27 mouse cellular contexts compared by ENCODE assay signal in the genomic region with DNA sequence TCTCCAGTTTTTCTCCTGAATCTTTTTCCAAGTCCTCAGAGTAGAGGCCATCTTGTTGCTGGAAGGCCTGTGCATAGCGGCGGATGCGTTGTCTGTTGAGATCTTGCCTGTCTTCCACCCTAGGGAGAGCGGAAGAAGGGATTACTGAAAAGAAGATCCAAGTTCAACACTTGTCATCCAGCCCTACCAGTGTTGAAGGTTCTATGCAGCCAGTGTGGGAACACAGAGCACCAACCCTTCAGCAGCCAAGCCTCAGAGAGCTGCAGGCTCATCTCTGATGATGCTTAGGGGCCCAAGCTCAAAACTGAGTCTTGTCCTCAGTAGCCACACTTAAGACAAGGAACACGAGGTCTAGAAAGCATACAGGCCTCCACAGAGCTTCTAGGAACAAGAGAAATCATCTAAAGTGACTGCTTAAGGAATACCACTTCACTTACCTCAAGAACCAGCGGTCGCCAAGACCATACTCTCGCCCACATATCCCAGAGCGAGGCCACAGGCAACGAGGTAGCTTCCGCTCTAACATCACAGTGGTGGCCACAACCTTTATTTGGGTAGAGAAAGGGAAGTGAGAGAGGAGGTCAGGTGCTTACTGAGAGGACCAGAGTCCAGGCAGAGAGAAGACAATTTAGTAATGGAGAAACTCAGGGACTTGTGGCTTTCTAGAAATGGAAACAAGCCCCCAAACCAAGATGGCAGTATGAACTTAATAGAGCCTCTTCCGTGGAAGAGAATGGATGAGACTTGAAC. TPM values are rescaled to one million over a fixed set of nuclear protein-coding genes. Genes with fewer than 3 reads are reported as not detected.
DNase-seq lines count a peak whose midpoint lies in the region; ATAC-seq lines count a peak whose summit lies in the region.
"Had no signal": no experiment of that assay in that cellular context is flagged by ENCODE, and none has a peak within 500 bp of the region (broad histone marks: within the 10 kb centered on the region; RNA-seq: fewer than 3 reads in every experiment).

No protein-coding gene starts in this region.

- 87% methylated on average over 12 of the region's 12 CpGs for WGBS in heart, embryonic 10.5 days
- WGBS in liver, embryonic 11.5 days, result 83% methylated on average over 12 of the region's 12 CpGs

- peak; percentile 69 for DNase-seq in heart, embryonic 10.5 days (ENCODE audit: low spot score)
- no peak for DNase-seq in heart, adult 11 months
- DNase-seq in spleen, postnatal 36 days (ENCODE audit: low spot score in 2 of 2), result peak; percentile 22 to 43
- DNase-seq in spleen, adult 18-20 months, result no peak
- DNase-seq in liver, embryonic 11.5 days (ENCODE audit: low spot score), result no peak
- DNase-seq: adrenal gland, adult 8-10 months; adrenal gland, postnatal 14 days; adrenal gland, postnatal 36 days; cerebellum, adult 11-12 months; cerebellum, adult 2 months; cerebellum, adult 9-10 months; cerebellum, postnatal 10 days; cerebellum, postnatal 25 days; embryo, embryonic 11 days had no signal

- H3K4me1 ChIP-seq in heart, embryonic 10.5 days, result no peaks in the 10 kb centered on the region
- H3K4me1 ChIP-seq in liver, embryonic 11.5 days (replicated peaks; ENCODE audit: control insufficient read depth, insufficient read depth, low read length), result no peaks in the 10 kb centered on the region
- H3K4me1 ChIP-seq: forebrain, embryonic 12.5 days had no signal

- no peaks in the 10 kb centered on the region for H3K27me3 ChIP-seq in heart, embryonic 10.5 days (ENCODE audit: insufficient read depth, poor library complexity, severe bottlenecking)
- H3K27me3 ChIP-seq in liver, embryonic 11.5 days (replicated peaks; ENCODE audit: control insufficient read depth, insufficient read depth, low read length), result no peaks in the 10 kb centered on the region
- H3K27me3 ChIP-seq: embryonic facial prominence, embryonic 13.5 days; embryonic facial prominence, embryonic 15.5 days; forebrain, embryonic 12.5 days; Patski had no signal

- H3K27ac ChIP-seq in heart, embryonic 10.5 days, result no peak overlapping the region
- no peak overlapping the region for H3K27ac ChIP-seq in liver, embryonic 11.5 days (ENCODE audit: low read depth, low read length)
- H3K27ac ChIP-seq: embryonic facial prominence, embryonic 13.5 days; embryonic facial prominence, embryonic 15.5 days; forebrain, embryonic 12.5 days had no signal

- no peak overlapping the region for H3K4me2 ChIP-seq in liver, embryonic 11.5 days
- H3K4me2 ChIP-seq: embryonic facial prominence, embryonic 13.5 days; embryonic facial prominence, embryonic 15.5 days; forebrain, embryonic 12.5 days had no signal

- H3K4me3 ChIP-seq in heart, embryonic 10.5 days, result no peak overlapping the region
- H3K4me3 ChIP-seq in liver, embryonic 11.5 days (ENCODE audit: low read depth, low read length), result no peak overlapping the region
- H3K4me3 ChIP-seq: embryonic facial prominence, embryonic 13.5 days; embryonic facial prominence, embryonic 15.5 days; forebrain, embryonic 12.5 days had no signal

- no peaks in the 10 kb centered on the region for H3K36me3 ChIP-seq in heart, embryonic 10.5 days
- H3K36me3 ChIP-seq in liver, embryonic 11.5 days (ENCODE audit: control insufficient read depth, insufficient read depth, low read length), result no peaks in the 10 kb centered on the region
- H3K36me3 ChIP-seq: G1E had no signal

- ATAC-seq in common myeloid progenitor, adult 5-6 weeks (replicated peaks; ENCODE audit: low read depth, poor library complexity, severe bottlenecking), result 0 out of 2 replicates have a peak, but pooled peaks have one; percentile 19
- ATAC-seq in erythroblast, adult 5-6 weeks (replicated peaks; ENCODE audit: low FRiP score, poor library complexity, severe bottlenecking), result no peak
- no peak for ATAC-seq in liver, embryonic 11.5 days (replicated peaks; ENCODE audit: low FRiP score)
- ATAC-seq: activated CD4-positive, CD25-positive, alpha-beta regulatory T cell, adult 4 months; forebrain, embryonic 14.5 days; forebrain, embryonic 16.5 days; Patski had no signal

- H3K9me3 ChIP-seq in heart, embryonic 10.5 days, result no peaks in the 10 kb centered on the region
- no peaks in the 10 kb centered on the region for H3K9me3 ChIP-seq in liver, embryonic 11.5 days (ENCODE audit: control insufficient read depth, low read length)
- H3K9me3 ChIP-seq: embryonic facial prominence, embryonic 13.5 days; embryonic facial prominence, embryonic 15.5 days; forebrain, embryonic 12.5 days; G1E had no signal

- no peak overlapping the region for H3K9ac ChIP-seq in liver, embryonic 11.5 days (ENCODE audit: low read depth, low read length)
- H3K9ac ChIP-seq: embryonic facial prominence, embryonic 13.5 days; embryonic facial prominence, embryonic 15.5 days; forebrain, embryonic 12.5 days had no signal

RNA-seq across cellular contexts. Expression of gene Trpv6, which starts 14.8 kb away (rescaled TPM):
- 0.11 and 0.41 TPM in 2 replicates for polyA plus RNA-seq in heart, embryonic 10.5 days (2016; fragmentation: Nextera tagmentation; extraction: Ambion mirVana)
- not detected in 2 replicates for total RNA-seq in common myeloid progenitor, adult 5-6 weeks (2017)
- not detected in 2 replicates for total RNA-seq in erythroblast, adult 5-6 weeks (2015; ENCODE audit: low replicate concordance)
- total RNA-seq in erythroblast, adult 5-6 weeks (2017; ENCODE audit: low replicate concordance), result not detected in 2 replicates
- polyA plus RNA-seq in liver, embryonic 11.5 days (2014; fragmentation: Nextera tagmentation; extraction: Ambion mirVana), result 0.07 and 0.27 TPM in 2 replicates
- total RNA-seq: adrenal gland, adult 18-20 months; adrenal gland, postnatal 14 days; adrenal gland, postnatal 36 days had no signal
- polyA plus RNA-seq: G1E had no signal

RNA-seq across cellular contexts. Expression of gene Ephb6, which starts 16.1 kb away (rescaled TPM):
- 5.1 and 6.2 TPM in 2 replicates for polyA plus RNA-seq in heart, embryonic 10.5 days (2016; fragmentation: Nextera tagmentation; extraction: Ambion mirVana)
- total RNA-seq in common myeloid progenitor, adult 5-6 weeks (2017), result 3.2 and 6.5 TPM in 2 replicates
- not detected in 2 replicates for total RNA-seq in erythroblast, adult 5-6 weeks (2015; ENCODE audit: low replicate concordance)
- total RNA-seq in erythroblast, adult 5-6 weeks (2017; ENCODE audit: low replicate concordance), result 0.28 TPM in 1 of 2 replicates, not detected in the other
- 5.7 and 6.3 TPM in 2 replicates for polyA plus RNA-seq in liver, embryonic 11.5 days (2014; fragmentation: Nextera tagmentation; extraction: Ambion mirVana)

RNA-seq across cellular contexts. Expression of gene Trpv5, which starts 59.2 kb away (rescaled TPM):
- not detected in 2 replicates for polyA plus RNA-seq in heart, embryonic 10.5 days (2016; fragmentation: Nextera tagmentation; extraction: Ambion mirVana)
- not detected in 2 replicates for total RNA-seq in common myeloid progenitor, adult 5-6 weeks (2017)
- 2.5 and 5.0 TPM in 2 replicates for total RNA-seq in erythroblast, adult 5-6 weeks (2015; ENCODE audit: low replicate concordance)
- 3.2 and 4.5 TPM in 2 replicates for total RNA-seq in erythroblast, adult 5-6 weeks (2017; ENCODE audit: low replicate concordance)
- 0.07 TPM in 1 of 2 replicates, not detected in the other for polyA plus RNA-seq in liver, embryonic 11.5 days (2014; fragmentation: Nextera tagmentation; extraction: Ambion mirVana)
- total RNA-seq: adrenal gland, adult 18-20 months; adrenal gland, adult 8-10 months; adrenal gland, postnatal 14 days had no signal
- polyA plus RNA-seq: C2C12; cerebellum, adult 2 months; embryonic facial prominence, embryonic 11.5 days; embryonic facial prominence, embryonic 13.5 days; embryonic facial prominence, embryonic 15.5 days; forebrain, embryonic 12.5 days; forebrain, embryonic 14.5 days; forebrain, embryonic 16.5 days; G1E; Patski had no signal

Comparison
In these comparisons a context has a peak if more than half of its experiments do, and no peak if none do; other contexts are left out.
1. DNase-seq: peak in heart, embryonic 10.5 days (single experiment) and spleen, postnatal 36 days (2 of 2); none in heart, adult 11 months (single experiment), spleen, adult 18-20 months (0 of 2) and liver, embryonic 11.5 days (single experiment).